Mouse (Mus musculus) G1E (cell line): ENCODE data around the gene Ugt1a7c.

Experiments used
- CTCF ChIP-seq: IDR thresholded peaks from 2 replicates; pipeline ENCODE4 v1.5.1; 2012; ENCODE audit warnings: low read depth, low read length, inconsistent platforms, mixed read lengths
- GATA1 ChIP-seq: IDR thresholded peaks from 2 replicates; pipeline ENCODE4 v1.6.1; 2012; ENCODE audit warnings: borderline replicate concordance, low read length, inconsistent platforms, mixed read lengths
- GATA2 ChIP-seq: IDR thresholded peaks from 2 replicates; pipeline ENCODE4 v1.6.1; 2012; ENCODE audit warnings: low read depth, low read length, inconsistent platforms, borderline replicate concordance
- POLR2AphosphoS5 ChIP-seq: IDR thresholded peaks from 2 replicates; pipeline ENCODE4 v1.6.1; 2012; ENCODE audit warnings: low read depth, low read length, inconsistent platforms; ENCODE audit not compliant: insufficient replicate concordance
- TAL1 ChIP-seq: conservative IDR thresholded peaks from 2 replicates; pipeline ENCODE4 v1.6.1; 2012; ENCODE audit warnings: low read depth, low read length, inconsistent platforms, mixed read lengths

DNA sequence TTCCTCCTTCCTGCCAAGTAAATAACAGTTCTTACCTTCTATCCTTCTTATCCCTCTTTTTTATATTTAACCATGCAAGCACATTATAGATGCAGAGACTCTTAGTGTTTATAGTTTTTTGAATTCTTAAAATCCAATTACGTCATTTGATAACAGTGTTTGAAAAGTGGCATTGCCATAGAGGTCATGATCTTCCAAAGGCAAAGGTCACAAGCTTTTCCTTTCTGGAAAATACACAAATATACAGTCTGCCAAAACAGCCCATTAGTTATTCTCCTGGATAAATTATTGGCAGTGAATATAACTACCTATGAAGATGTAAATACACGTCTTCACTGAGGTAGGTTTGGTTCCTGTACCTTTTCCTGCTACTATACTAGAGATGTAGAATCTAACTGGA is 20.4 kb upstream of the Ugt1a7c start:
- TF ChIP-seq CTCF: no peak
- no peak for TF ChIP-seq POLR2AphosphoS5
- no peak for TF ChIP-seq GATA1
- TF ChIP-seq TAL1: no peak
- no peak for TF ChIP-seq GATA2
